Mouse (Mus musculus) midbrain, embryonic 13.5 days (tissue): ENCODE measurements at regions not wholly inside any gene's neighbourhood (a gene's known extent, or its start where the extent isn't known, plus 50 kb on each side); places are given as distances from the start of the nearest gene placed in this dataset.

Source experiments
- ATAC-seq: fragments of 200-750 bp; cut with Nextera tagmentation; 2 replicates; pipeline ENCODE4 v1.8.0; 2017; ENCODE audit warnings: mild to moderate bottlenecking, moderate TSS enrichment, moderate library complexity
- H3K27ac ChIP-seq: fragments of 300-500 bp; sonication (generic); 2 replicates; pipeline ENCODE4 v1.5.1; 2015; ENCODE audit warnings: inconsistent platforms, mild to moderate bottlenecking, moderate library complexity
- H3K27me3 ChIP-seq: fragments of 300-500 bp; sonication (generic); 2 replicates; pipeline ENCODE4 v1.6.1; 2015; ENCODE audit warnings: mild to moderate bottlenecking, inconsistent platforms
- H3K36me3 ChIP-seq: fragments of 300-500 bp; sonication (generic); 2 replicates; pipeline ENCODE4 v1.6.1; 2015; ENCODE audit warnings: mild to moderate bottlenecking, inconsistent platforms
- H3K4me1 ChIP-seq: fragments of 300-500 bp; sonication (generic); replicated peaks from 2 replicates; pipeline ENCODE4 v1.6.1; 2015; ENCODE audit warnings: inconsistent platforms
- H3K4me2 ChIP-seq: fragments of 300-500 bp; sonication (generic); replicated peaks from 2 replicates; pipeline ENCODE4 v1.6.1; 2015; ENCODE audit warnings: moderate library complexity, mild to moderate bottlenecking, inconsistent platforms
- H3K4me3 ChIP-seq: fragments of 300-500 bp; sonication (generic); replicated peaks from 2 replicates; pipeline ENCODE4 v1.5.1; 2015; ENCODE audit warnings: mild to moderate bottlenecking, inconsistent platforms
- H3K9ac ChIP-seq: fragments of 300-500 bp; sonication (generic); replicated peaks from 2 replicates; pipeline ENCODE4 v1.6.1; 2015; ENCODE audit warnings: mild to moderate bottlenecking, inconsistent platforms
- H3K9me3 ChIP-seq: fragments of 300-500 bp; sonication (generic); 2 replicates; pipeline ENCODE4 v1.6.1; 2016; ENCODE audit warnings: mild to moderate bottlenecking, inconsistent platforms
- WGBS: fragments of 180-500 bp; shearing (Covaris S2); methylation state at CpG from one replicate; pipeline ENCODE4 v1.1.7; 2015; 5-methylcytosine and 5-hydroxymethylcytosine counted together

GRCm38 (mm10) chr6:51006074-51006591, 351.9 kb upstream of the Npvf start:
- Histone ChIP-seq H3K4me3 (no peak overlapping the region), H3K9ac (no peak overlapping the region), H3K4me2 (no peak overlapping the region; the same call in 1 of the 2 replicates), H3K9me3 (no peaks in the 10 kb centered on the region), H3K27ac (peak overlapping the region; percentile 82), H3K27me3 (no peaks in the 10 kb centered on the region), H3K36me3 (no peaks in the 10 kb centered on the region), H3K4me1 (peaks cover 28% of the 10 kb centered on the region)
- peak; percentile 83 for ATAC-seq
- WGBS = 13% methylated on average over 11 of the region's 11 CpGs

GRCm38 (mm10) chr6:51009526-51010340, 355.5 kb upstream of the Npvf start:
- H3K4me3 ChIP-seq = no peak overlapping the region

GRCm38 (mm10) chr6:51010536-51010935, 356.3 kb upstream of the Npvf start:
- Histone ChIP-seq H3K4me1 (peaks cover 24% of the 10 kb centered on the region), H3K27me3 (no peaks in the 10 kb centered on the region), H3K9ac (no peak overlapping the region), H3K4me3 (no peak overlapping the region), H3K4me2 (no peak overlapping the region), H3K9me3 (no peaks in the 10 kb centered on the region), H3K27ac (no peak overlapping the region), H3K36me3 (no peaks in the 10 kb centered on the region)
- 94% methylated on average over 1 of the region's 1 CpGs for WGBS
- no peak for ATAC-seq

More at GRCm38 (mm10) chr6:51009526-51010340, 355.5 kb upstream of the Npvf start:
- Histone ChIP-seq H3K27me3 (no peaks in the 10 kb centered on the region), H3K36me3 (no peaks in the 10 kb centered on the region), H3K4me2 (no peak overlapping the region), H3K9me3 (no peaks in the 10 kb centered on the region), H3K9ac (no peak overlapping the region), H3K27ac (no peak overlapping the region), H3K4me1 (peaks cover 28% of the 10 kb centered on the region)
- 83% methylated on average over 14 of the region's 14 CpGs for WGBS
- no peak for ATAC-seq

DNA sequence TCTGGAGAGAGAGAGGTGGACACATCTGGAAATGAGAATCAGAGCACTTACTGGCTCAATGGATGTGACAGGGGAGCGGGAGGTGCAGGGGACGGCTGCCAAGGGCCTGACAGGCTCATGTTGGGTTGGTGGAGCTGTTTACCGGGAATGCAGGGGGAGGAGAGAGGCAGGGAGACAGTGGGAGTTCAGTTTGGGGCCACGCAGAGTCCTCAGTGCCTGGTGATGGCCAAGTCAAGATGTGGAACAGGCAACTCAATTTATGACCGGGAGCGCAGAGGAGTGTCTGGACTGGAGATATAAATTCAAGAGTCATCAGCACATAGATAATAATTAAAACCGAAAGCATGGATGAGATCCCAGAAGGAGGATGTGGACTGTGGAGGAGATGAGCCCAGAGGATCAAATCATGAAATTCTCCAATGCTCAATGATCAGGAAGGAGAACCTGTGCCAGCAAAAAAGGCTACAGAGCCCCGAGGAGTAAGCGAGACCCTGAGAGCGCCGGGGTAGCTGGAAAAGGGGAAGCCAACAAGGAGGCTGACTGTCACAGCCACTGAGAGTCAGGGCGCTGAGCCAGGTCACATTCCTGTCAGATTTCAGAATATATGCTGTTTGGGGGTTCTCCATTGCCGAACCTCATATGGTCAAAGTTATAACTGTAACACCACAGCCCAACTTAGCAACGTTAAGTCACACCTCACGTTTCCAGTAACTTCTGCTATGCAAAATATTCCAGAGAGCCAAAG, 358.0 kb upstream of the Npvf start:
- Histone ChIP-seq H3K27ac (no peak overlapping the region), H3K4me1 (peaks cover 23% of the 10 kb centered on the region), H3K4me2 (no peak overlapping the region), H3K9me3 (no peaks in the 10 kb centered on the region), H3K9ac (no peak overlapping the region), H3K4me3 (no peak overlapping the region), H3K27me3 (no peaks in the 10 kb centered on the region), H3K36me3 (no peaks in the 10 kb centered on the region)
- no peak for ATAC-seq
- WGBS = 93% methylated on average over 15 of the region's 15 CpGs

GRCm38 (mm10) chr6:51015735-51016134, 361.5 kb upstream of the Npvf start:
- no peaks in the 10 kb centered on the region for H3K27me3 ChIP-seq
- no peaks in the 10 kb centered on the region for H3K9me3 ChIP-seq
- H3K4me1 ChIP-seq = peaks cover 19% of the 10 kb centered on the region
- H3K9ac ChIP-seq = no peak overlapping the region
- WGBS = 17% methylated on average over 2 of the region's 2 CpGs
- peak overlapping the region; percentile 67 for H3K27ac ChIP-seq
- no peak overlapping the region for H3K4me2 ChIP-seq
- no peak for ATAC-seq
- H3K4me3 ChIP-seq = no peak overlapping the region
- no peaks in the 10 kb centered on the region for H3K36me3 ChIP-seq

DNA sequence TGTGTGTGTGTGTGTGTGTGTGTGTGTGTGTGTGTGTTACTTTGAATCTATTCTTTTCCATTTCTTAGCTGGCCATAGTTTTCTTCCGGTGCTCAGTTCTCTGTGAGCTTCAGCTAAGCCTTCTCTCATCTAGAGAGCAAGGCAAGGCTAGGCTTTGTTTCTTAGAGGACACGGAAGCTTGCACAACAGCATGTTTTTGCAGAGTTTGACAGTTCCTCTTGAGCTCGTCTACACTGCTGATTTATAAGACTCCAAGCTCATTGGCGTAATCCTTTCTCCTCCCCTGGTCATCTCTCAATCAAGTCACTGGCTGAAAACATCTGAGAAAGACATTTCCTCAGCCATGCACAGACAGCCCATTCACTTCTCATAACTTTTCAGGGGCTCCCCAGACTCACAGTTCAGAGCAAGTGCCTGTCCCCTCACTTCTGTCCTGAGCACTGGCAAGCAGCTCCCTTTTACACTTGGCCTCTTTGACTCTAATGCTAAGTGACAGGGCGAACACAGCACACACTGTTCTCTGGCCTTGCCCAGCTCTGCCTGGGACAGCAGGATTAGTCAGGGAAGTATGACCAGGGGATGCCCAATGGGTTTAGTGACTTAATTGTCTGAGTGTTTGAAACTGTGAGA, 362.3 kb upstream of the Npvf start:
- no peak overlapping the region for H3K4me2 ChIP-seq
- H3K4me1 ChIP-seq = peaks cover 19% of the 10 kb centered on the region
- no peak overlapping the region for H3K4me3 ChIP-seq
- WGBS = 36% methylated on average over 5 of the region's 5 CpGs
- H3K36me3 ChIP-seq = no peaks in the 10 kb centered on the region
- peak overlapping the region; percentile 67 for H3K27ac ChIP-seq
- no peaks in the 10 kb centered on the region for H3K9me3 ChIP-seq
- H3K27me3 ChIP-seq = no peaks in the 10 kb centered on the region
- ATAC-seq = peak; percentile 95
- no peak overlapping the region for H3K9ac ChIP-seq

- 0 out of 2 replicates have a peak, but pooled peaks have one; percentile 2 for ATAC-seq
These were observed 363.2 kb upstream of the Npvf start for GRCm38 (mm10) chr6:51017260-51017999.

GRCm38 (mm10) chr6:51021206-51021605, 367.0 kb upstream of the Npvf start:
- WGBS = 87% methylated on average over 6 of the region's 6 CpGs
- H3K4me1 ChIP-seq = 0 out of 2 replicates have a peak, but pooled peaks cover 9% of the 10 kb centered on the region
- H3K4me2 ChIP-seq = no peak overlapping the region
- no peak for ATAC-seq
- no peaks in the 10 kb centered on the region for H3K9me3 ChIP-seq
- no peaks in the 10 kb centered on the region for H3K27me3 ChIP-seq
- no peaks in the 10 kb centered on the region for H3K36me3 ChIP-seq
- no peak overlapping the region for H3K27ac ChIP-seq
- no peak overlapping the region for H3K9ac ChIP-seq
- H3K4me3 ChIP-seq = no peak overlapping the region

More at GRCm38 (mm10) chr6:51017260-51017999, 363.2 kb upstream of the Npvf start:
- H3K4me2 ChIP-seq = no peak overlapping the region
- H3K9me3 ChIP-seq = no peaks in the 10 kb centered on the region
- H3K27me3 ChIP-seq = no peaks in the 10 kb centered on the region
- H3K36me3 ChIP-seq = no peaks in the 10 kb centered on the region
- peaks cover 19% of the 10 kb centered on the region for H3K4me1 ChIP-seq
- H3K27ac ChIP-seq = peak overlapping the region; percentile 57; the same call in 1 of the 2 replicates
- no peak overlapping the region for H3K9ac ChIP-seq
- WGBS = 75% methylated on average over 9 of the region's 9 CpGs
- no peak overlapping the region for H3K4me3 ChIP-seq

- Histone ChIP-seq H3K4me3 (no peak overlapping the region), H3K27me3 (no peaks in the 10 kb centered on the region), H3K9me3 (no peaks in the 10 kb centered on the region), H3K9ac (no peak overlapping the region), H3K27ac (no peak overlapping the region), H3K4me1 (no peaks in the 10 kb centered on the region), H3K4me2 (no peak overlapping the region), H3K36me3 (no peaks in the 10 kb centered on the region)
- 90% methylated on average over 6 of the region's 6 CpGs for WGBS
- no peak for ATAC-seq
These were observed 369.1 kb upstream of the Npvf start for GRCm38 (mm10) chr6:51023361-51023760.

DNA sequence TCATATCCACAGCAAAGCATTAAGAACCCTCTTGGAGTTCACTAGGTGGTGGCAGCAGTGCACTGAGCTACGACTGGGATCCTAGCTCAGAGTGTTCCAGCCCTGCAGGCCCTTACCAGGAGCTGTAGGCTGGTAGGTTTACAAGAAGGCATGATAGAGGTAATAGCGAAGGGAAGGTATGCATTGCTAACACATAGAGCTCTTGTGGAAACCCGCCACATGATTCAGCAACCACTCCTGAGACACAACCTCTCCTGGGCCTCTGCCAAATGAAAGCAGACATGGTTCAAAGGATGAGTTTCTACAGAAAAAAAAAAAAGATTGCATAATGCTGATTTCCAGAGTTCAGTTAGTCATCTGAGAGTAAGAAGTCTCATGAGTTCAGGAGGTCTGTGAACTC, 370.5 kb upstream of the Npvf start:
- 91% methylated on average over 3 of the region's 3 CpGs for WGBS
- H3K9me3 ChIP-seq = no peaks in the 10 kb centered on the region
- no peak for ATAC-seq
- H3K9ac ChIP-seq = no peak overlapping the region
- no peaks in the 10 kb centered on the region for H3K36me3 ChIP-seq
- H3K4me3 ChIP-seq = no peak overlapping the region
- no peak overlapping the region for H3K4me2 ChIP-seq
- H3K4me1 ChIP-seq = no peaks in the 10 kb centered on the region
- H3K27ac ChIP-seq = no peak overlapping the region
- no peaks in the 10 kb centered on the region for H3K27me3 ChIP-seq

DNA sequence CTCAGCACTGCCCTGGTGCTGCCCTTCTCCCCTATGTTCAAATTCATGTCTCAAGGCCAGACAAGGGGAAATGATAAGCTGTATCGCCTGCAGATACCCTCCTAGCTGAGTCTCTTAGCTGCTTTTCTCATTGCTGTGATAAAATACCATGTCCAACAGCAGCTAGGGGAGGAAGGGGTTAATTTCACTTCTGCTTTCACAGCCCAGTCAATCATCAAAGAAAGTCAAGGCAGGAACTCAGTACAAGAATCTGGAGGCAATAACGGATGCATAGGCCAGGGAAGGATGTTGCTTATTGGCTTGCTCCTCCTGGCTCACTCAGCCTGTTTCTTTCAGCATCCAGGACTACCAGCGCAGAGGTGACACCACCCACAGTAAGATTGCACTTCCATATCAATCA, 371.2 kb upstream of the Npvf start:
- ATAC-seq = no peak
- no peaks in the 10 kb centered on the region for H3K36me3 ChIP-seq
- H3K4me3 ChIP-seq = no peak overlapping the region
- no peak overlapping the region for H3K4me2 ChIP-seq
- no peak overlapping the region for H3K27ac ChIP-seq
- WGBS = 73% methylated on average over 3 of the region's 3 CpGs
- no peaks in the 10 kb centered on the region for H3K27me3 ChIP-seq
- no peaks in the 10 kb centered on the region for H3K9me3 ChIP-seq
- no peak overlapping the region for H3K9ac ChIP-seq
- no peaks in the 10 kb centered on the region for H3K4me1 ChIP-seq
